Mouse (Mus musculus) hindbrain, embryonic 15.5 days (tissue): Measurements from ENCODE around the gene Gm27027. TPM values are rescaled to one million over a fixed set of nuclear protein-coding genes. Genes with fewer than 3 reads are reported as not detected.

Source experiments
- ATAC-seq: fragments of 200-750 bp; cut with Nextera tagmentation; 2 replicates; pipeline ENCODE4 v1.8.0; 2017; ENCODE audit warnings: low read depth, moderate number of reproducible peaks, moderate TSS enrichment; ENCODE audit not compliant: low FRiP score
- H3K27ac ChIP-seq: fragments of 300-500 bp; sonication (generic); replicated peaks from 2 replicates; pipeline ENCODE4 v1.5.1; 2015; ENCODE audit warnings: mild to moderate bottlenecking, inconsistent platforms
- H3K27me3 ChIP-seq: fragments of 300-500 bp; sonication (generic); 2 replicates; pipeline ENCODE4 v1.6.1; 2015; ENCODE audit warnings: control low read depth, inconsistent platforms
- H3K36me3 ChIP-seq: fragments of 300-500 bp; sonication (generic); 2 replicates; pipeline ENCODE4 v1.6.1; 2015; ENCODE audit warnings: control low read depth, inconsistent platforms
- H3K4me1 ChIP-seq: fragments of 300-500 bp; sonication (generic); replicated peaks from 2 replicates; pipeline ENCODE4 v1.6.1; 2015; ENCODE audit warnings: control low read depth, inconsistent platforms
- H3K4me2 ChIP-seq: fragments of 300-500 bp; sonication (generic); 2 replicates; pipeline ENCODE4 v1.6.1; 2015; ENCODE audit warnings: moderate library complexity, mild to moderate bottlenecking, inconsistent platforms
- H3K4me3 ChIP-seq: fragments of 300-500 bp; sonication (generic); 2 replicates; pipeline ENCODE4 v1.5.1; 2015; ENCODE audit warnings: mild to moderate bottlenecking, inconsistent platforms
- H3K9ac ChIP-seq: fragments of 300-500 bp; sonication (generic); 2 replicates; pipeline ENCODE4 v1.6.1; 2015; ENCODE audit warnings: inconsistent platforms
- H3K9me3 ChIP-seq: fragments of 300-500 bp; sonication (generic); 2 replicates; pipeline ENCODE4 v1.6.1; 2016; ENCODE audit warnings: control low read depth, inconsistent platforms
- WGBS: fragments of 180-500 bp; shearing (Covaris S2); methylation state at CpG from one replicate; pipeline ENCODE4 v1.1.7; 2015; 5-methylcytosine and 5-hydroxymethylcytosine counted together
- polyA plus RNA-seq: library from polyadenylated mRNA; unstranded; fragments of >200 nt; fragmentation: Nextera tagmentation; extraction: Ambion mirVana; gene quantifications from 2 replicates; pipeline ENCODE4 v1.2.1, GENCODE M21; 2015

Gm27027 gene
- polyA plus RNA-seq, 1 experiment from 2014 or later: not detected

DNA sequence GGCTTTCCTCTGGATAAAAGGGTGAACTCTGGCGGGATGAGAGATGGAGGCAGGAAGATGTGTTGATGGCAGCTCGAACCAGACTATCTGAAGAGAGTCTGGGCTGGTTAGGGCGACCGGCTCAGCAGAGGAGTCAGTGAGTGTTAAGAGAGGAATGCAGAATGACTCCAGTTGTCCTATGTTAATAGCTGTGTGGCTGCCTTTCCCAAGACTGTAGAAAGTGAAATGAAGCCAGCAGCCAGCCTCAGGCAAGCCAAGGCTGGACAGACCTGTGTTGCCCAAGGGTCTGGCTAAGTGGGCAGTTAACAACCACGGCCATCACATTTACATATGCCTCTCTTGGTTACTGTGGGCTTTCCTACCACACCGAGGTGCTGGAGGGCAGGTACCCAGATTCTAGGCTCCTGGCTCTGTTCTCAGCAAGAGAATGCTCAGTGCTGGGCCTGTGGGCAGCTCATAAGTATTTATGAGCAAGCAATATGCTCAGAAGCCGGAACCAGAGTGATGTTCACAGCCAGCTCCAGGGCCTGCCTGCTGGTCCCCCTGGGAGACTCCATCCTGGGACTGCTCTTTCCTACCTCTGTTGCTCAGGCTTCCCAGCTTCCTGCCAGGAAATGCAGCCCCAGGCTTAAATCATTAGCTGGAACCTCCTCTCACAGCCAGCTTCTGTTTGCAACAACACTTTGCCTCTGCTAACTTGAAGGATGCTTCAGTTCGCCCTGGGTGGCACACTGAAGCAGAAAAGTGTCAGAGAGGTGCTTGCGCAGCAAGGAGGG lies 88.4 kb downstream of the Gm27027 start:
- H3K27me3 ChIP-seq: no peaks in the 10 kb centered on the region
- no peaks in the 10 kb centered on the region for H3K36me3 ChIP-seq
- no peak overlapping the region for H3K9ac ChIP-seq
- peak overlapping the region; percentile 69 for H3K27ac ChIP-seq
- H3K4me3 ChIP-seq: no peak overlapping the region
- H3K4me2 ChIP-seq: no peak overlapping the region
- 58% methylated on average over 9 of the region's 9 CpGs for WGBS
- ATAC-seq: peak; percentile 43; the same call in 1 of the 2 replicates
- no peaks in the 10 kb centered on the region for H3K9me3 ChIP-seq
- peaks cover 25% of the 10 kb centered on the region for H3K4me1 ChIP-seq

Other genes starting within 250 kb of the Gm27027 start
- gene Ext2, start 173.8 kb downstream of the Gm27027 start, polyA plus RNA-seq: 70.1 and 75.1 TPM in 2 replicates
- gene Accs, start 146.4 kb downstream of the Gm27027 start, polyA plus RNA-seq: 5.0 and 6.2 TPM in 2 replicates
- 0.12 and 0.31 TPM in 2 replicates for gene Accsl, start 127.2 kb downstream of the Gm27027 start, polyA plus RNA-seq
- 7.3 and 11.3 TPM in 2 replicates for gene Gm13889, start 39.2 kb downstream of the Gm27027 start, polyA plus RNA-seq
- gene Alkbh3, start 14.5 kb upstream of the Gm27027 start, polyA plus RNA-seq: 44.9 and 46.0 TPM in 2 replicates
- 143 TPM in 2 replicates for gene Hsd17b12, start 161.6 kb upstream of the Gm27027 start, polyA plus RNA-seq